Mouse (Mus musculus) intestine, postnatal 0 days (tissue): ENCODE results near the gene Shd. TPM values are rescaled to one million over a fixed set of nuclear protein-coding genes. Genes with fewer than 3 reads are reported as not detected.

ENCODE experiments used
- ATAC-seq: fragments of 200-750 bp; cut with Nextera tagmentation; 2 replicates; pipeline ENCODE4 v1.8.0; 2017; ENCODE audit warnings: mild to moderate bottlenecking, moderate TSS enrichment, moderate library complexity
- H3K27ac ChIP-seq: fragments of 300-500 bp; sonication (generic); 2 replicates; pipeline ENCODE4 v1.5.1; 2014; ENCODE audit warnings: mild to moderate bottlenecking, low read depth, low read length, moderate library complexity
- H3K27me3 ChIP-seq: fragments of 300-500 bp; sonication (generic); replicated peaks from 2 replicates; pipeline ENCODE4 v1.6.1; 2014; ENCODE audit warnings: low read length, mixed read lengths; ENCODE audit not compliant: control insufficient read depth, insufficient read depth
- H3K36me3 ChIP-seq: fragments of 300-500 bp; sonication (generic); 2 replicates; pipeline ENCODE4 v1.6.1; 2014; ENCODE audit warnings: mild to moderate bottlenecking, moderate library complexity; ENCODE audit not compliant: control insufficient read depth, insufficient read depth
- H3K4me1 ChIP-seq: fragments of 300-500 bp; sonication (generic); replicated peaks from 2 replicates; pipeline ENCODE4 v1.6.1; 2014; ENCODE audit warnings: antibody characterized with exemption, low read length, mixed read lengths; ENCODE audit not compliant: control insufficient read depth, insufficient read depth
- H3K4me2 ChIP-seq: fragments of 300-500 bp; sonication (generic); replicated peaks from 2 replicates; pipeline ENCODE4 v1.6.1; 2014; ENCODE audit warnings: low read depth, mild to moderate bottlenecking, moderate library complexity
- H3K4me3 ChIP-seq: fragments of 300-500 bp; sonication (generic); 2 replicates; pipeline ENCODE4 v1.5.1; 2014; ENCODE audit warnings: low read depth, low read length
- H3K9ac ChIP-seq: fragments of 300-500 bp; sonication (generic); 2 replicates; pipeline ENCODE4 v1.6.1; 2014; ENCODE audit warnings: mild to moderate bottlenecking, low read depth, low read length
- H3K9me3 ChIP-seq: fragments of 300-500 bp; sonication (generic); 2 replicates; pipeline ENCODE4 v1.6.1; 2016; ENCODE audit warnings: mixed run types; ENCODE audit not compliant: control insufficient read depth
- CTCF ChIP-seq: sonication (generic); IDR thresholded peaks from 2 replicates; pipeline ENCODE4 v1.5.1; 2016; ENCODE audit warnings: low read depth, mild to moderate bottlenecking, control low read depth, antibody characterized with exemption, moderate library complexity
- WGBS: fragments of 180-500 bp; shearing (Covaris S2); extraction: QIAGEN DNeasy Blood & Tissue Kit; methylation state at CpG from one replicate; pipeline ENCODE4 v1.1.7; 2014; 5-methylcytosine and 5-hydroxymethylcytosine counted together
- polyA plus RNA-seq: library from polyadenylated mRNA; unstranded; fragments of >200 nt; fragmentation: Nextera tagmentation; extraction: Ambion mirVana; gene quantifications from 2 replicates; pipeline ENCODE4 v1.2.1, GENCODE M21; 2015

The Shd gene
- polyA plus RNA-seq, 1 experiment from 2014 or later: 2.9 TPM

- no peaks in the 10 kb centered on the region for H3K9me3 ChIP-seq
- WGBS: 94% methylated on average over 10 of the region's 10 CpGs
- H3K4me1 ChIP-seq: no peaks in the 10 kb centered on the region
- no peak for ATAC-seq
- H3K27ac ChIP-seq: no peak overlapping the region
- H3K27me3 ChIP-seq: peaks cover under 1% of the 10 kb centered on the region; the same call in 1 of the 2 replicates
- H3K36me3 ChIP-seq: peaks cover 50% of the 10 kb centered on the region
- no peak for TF ChIP-seq CTCF
- no peak overlapping the region for H3K4me3 ChIP-seq
- no peak overlapping the region for H3K4me2 ChIP-seq
- H3K9ac ChIP-seq: no peak overlapping the region
Observed at GRCm38 (mm10) chr17:55964496-55964895, 5.8 kb upstream of the Shd start.

- 84% methylated on average over 9 of the region's 9 CpGs for WGBS
- Histone ChIP-seq H3K4me2 (no peak overlapping the region), H3K27ac (no peak overlapping the region), H3K4me3 (no peak overlapping the region), H3K9ac (no peak overlapping the region), H3K36me3 (peaks cover 50% of the 10 kb centered on the region), H3K4me1 (no peaks in the 10 kb centered on the region), H3K9me3 (no peaks in the 10 kb centered on the region), H3K27me3 (peaks cover 5% of the 10 kb centered on the region)
- no peak for ATAC-seq
- peak; percentile 10; the same call in 1 of the 2 replicates for TF ChIP-seq CTCF
Observed at GRCm38 (mm10) chr17:55964996-55965395, 5.3 kb upstream of the Shd start.

GRCm38 (mm10) chr17:55967186-55967585 is 3.1 kb upstream of the Shd start:
- Histone ChIP-seq H3K9ac (no peak overlapping the region), H3K9me3 (no peaks in the 10 kb centered on the region), H3K4me3 (no peak overlapping the region), H3K4me1 (0 out of 2 replicates have a peak, but pooled peaks cover 4% of the 10 kb centered on the region), H3K27ac (no peak overlapping the region), H3K36me3 (peaks cover 35% of the 10 kb centered on the region), H3K4me2 (no peak overlapping the region), H3K27me3 (peaks cover 20% of the 10 kb centered on the region)
- TF ChIP-seq CTCF: no peak
- ATAC-seq: no peak
- 95% methylated on average over 4 of the region's 4 CpGs for WGBS

GRCm38 (mm10) chr17:55968210-55968609 is 2.1 kb upstream of the Shd start:
- peaks cover 20% of the 10 kb centered on the region for H3K27me3 ChIP-seq
- no peak overlapping the region for H3K4me3 ChIP-seq
- H3K9me3 ChIP-seq: no peaks in the 10 kb centered on the region
- no peak for ATAC-seq
- H3K36me3 ChIP-seq: peaks cover 32% of the 10 kb centered on the region
- H3K4me1 ChIP-seq: 0 out of 2 replicates have a peak, but pooled peaks cover 4% of the 10 kb centered on the region
- TF ChIP-seq CTCF: no peak
- H3K9ac ChIP-seq: no peak overlapping the region
- no peak overlapping the region for H3K4me2 ChIP-seq
- H3K27ac ChIP-seq: no peak overlapping the region
- 73% methylated on average over 7 of the region's 7 CpGs for WGBS

GRCm38 (mm10) chr17:55969560-55969959 is 707 bp upstream of the Shd start:
- Histone ChIP-seq H3K9me3 (no peaks in the 10 kb centered on the region), H3K27ac (no peak overlapping the region), H3K36me3 (peaks cover 26% of the 10 kb centered on the region), H3K4me3 (no peak overlapping the region), H3K4me2 (no peak overlapping the region; the same call in 1 of the 2 replicates), H3K9ac (no peak overlapping the region), H3K4me1 (0 out of 2 replicates have a peak, but pooled peaks cover 4% of the 10 kb centered on the region), H3K27me3 (peaks cover 20% of the 10 kb centered on the region)
- TF ChIP-seq CTCF: no peak
- no peak for ATAC-seq
- 38% methylated on average over 14 of the region's 14 CpGs for WGBS

- H3K9ac ChIP-seq: no peak overlapping the region
- H3K4me2 ChIP-seq: no peak overlapping the region
- 0 out of 2 replicates have a peak, but pooled peaks cover 4% of the 10 kb centered on the region for H3K4me1 ChIP-seq
- ATAC-seq: no peak
- peaks cover 14% of the 10 kb centered on the region for H3K36me3 ChIP-seq
- 45% methylated on average over 22 of the region's 22 CpGs for WGBS
- H3K9me3 ChIP-seq: no peaks in the 10 kb centered on the region
- no peak overlapping the region for H3K4me3 ChIP-seq
- H3K27me3 ChIP-seq: peaks cover 20% of the 10 kb centered on the region
- no peak for TF ChIP-seq CTCF
- H3K27ac ChIP-seq: no peak overlapping the region
Observed at GRCm38 (mm10) chr17:55971453-55971852, 1.2 kb downstream of the Shd start.
